Mouse (Mus musculus): ENCODE data around the gene Cryzl1. TPM values are rescaled to one million over a fixed set of nuclear protein-coding genes. Genes with fewer than 3 reads are reported as not detected.

Cryzl1 gene
- total RNA-seq, 2 experiments from 2014 or later = 87.9 to 97.1 TPM

- intact Hi-C loops (cut with DNase I) = no loop called here
These were observed 26.9 kb downstream of the Cryzl1 start for GRCm38 (mm10) chr16:91701908-91702307.

GRCm38 (mm10) chr16:91698995-91699394 lies 29.8 kb downstream of the Cryzl1 start:
- no peak for DNase-seq (ENCODE audit: extremely low spot score in 1 of 2, low spot score in 2 of 2)
- intact Hi-C loops (cut with DNase I) = loop anchor here (10.0 kb wide), 1 partner anchor 586 kb away; no protein-coding TSS in a partner anchor

More at GRCm38 (mm10) chr16:91701908-91702307, 26.9 kb downstream of the Cryzl1 start:
- no peak for DNase-seq (ENCODE audit: extremely low spot score in 1 of 2, low spot score in 2 of 2)

GRCm38 (mm10) chr16:91695108-91695755 lies 33.5 kb downstream of the Cryzl1 start:
- no peak for DNase-seq (ENCODE audit: extremely low spot score in 1 of 2, low spot score in 2 of 2)
- intact Hi-C loops (cut with DNase I) = loop anchor here (10.0 kb wide), 1 partner anchor 590 kb away; no protein-coding TSS in a partner anchor

GRCm38 (mm10) chr16:91694455-91695084 lies 34.2 kb downstream of the Cryzl1 start:
- intact Hi-C loops (cut with DNase I) = loop anchor here (5.0 to 10.0 kb wide), 2 partner anchors 223 to 590 kb away; no protein-coding TSS in a partner anchor
- peak; percentile 50 to 86 for DNase-seq (ENCODE audit: extremely low spot score in 1 of 2, low spot score in 2 of 2)

- no peak for DNase-seq (ENCODE audit: extremely low spot score in 1 of 2, low spot score in 2 of 2)
- intact Hi-C loops (cut with DNase I) = loop anchor here (5.0 to 10.0 kb wide), 2 partner anchors 228 to 595 kb away; no protein-coding TSS in a partner anchor
These were observed 39.0 kb downstream of the Cryzl1 start for GRCm38 (mm10) chr16:91689791-91690190.

- intact Hi-C loops (cut with DNase I) = no loop called here
- peak; percentile 87 to 97 for DNase-seq (ENCODE audit: extremely low spot score in 1 of 2, low spot score in 2 of 2)
These were observed 40.0 kb downstream of the Cryzl1 start, which contains the start of gene Donson for GRCm38 (mm10) chr16:91688619-91689334. Gene Donson, minus strand, starts transcription at chr16:91688770.

GRCm38 (mm10) chr16:91688023-91688618 lies 40.7 kb downstream of the Cryzl1 start:
- intact Hi-C loops (cut with DNase I) = no loop called here
- no peak for DNase-seq (ENCODE audit: extremely low spot score in 1 of 2, low spot score in 2 of 2)

- no peak for DNase-seq (ENCODE audit: extremely low spot score in 1 of 2, low spot score in 2 of 2)
- intact Hi-C loops (cut with DNase I) = no loop called here
These were observed 42.4 kb downstream of the Cryzl1 start for GRCm38 (mm10) chr16:91686369-91686768.

GRCm38 (mm10) chr16:91685526-91685925 lies 43.2 kb downstream of the Cryzl1 start:
- DNase-seq (ENCODE audit: extremely low spot score in 1 of 2, low spot score in 2 of 2) = no peak
- intact Hi-C loops (cut with DNase I) = no loop called here

GRCm38 (mm10) chr16:91680656-91681055 lies 48.1 kb downstream of the Cryzl1 start:
- no peak for DNase-seq (ENCODE audit: extremely low spot score in 1 of 2, low spot score in 2 of 2)
- intact Hi-C loops (cut with DNase I) = no loop called here

- DNase-seq (ENCODE audit: extremely low spot score in 1 of 2, low spot score in 2 of 2) = no peak
- intact Hi-C loops (cut with DNase I) = loop anchor here (10.0 kb wide), 1 partner anchor 654 kb away; no protein-coding TSS in a partner anchor
These were observed 50.4 kb downstream of the Cryzl1 start for GRCm38 (mm10) chr16:91678147-91678911.

- DNase-seq (ENCODE audit: extremely low spot score in 1 of 2, low spot score in 2 of 2) = no peak
- intact Hi-C loops (cut with DNase I) = loop anchor here (10.0 kb wide), 1 partner anchor 650 kb away; no protein-coding TSS in a partner anchor
These were observed 54.3 kb downstream of the Cryzl1 start for GRCm38 (mm10) chr16:91674500-91674899.

GRCm38 (mm10) chr16:91663795-91664194 lies 65.0 kb downstream of the Cryzl1 start:
- intact Hi-C loops (cut with DNase I) = loop anchor here (2.0 kb wide), 1 partner anchor 13 kb away; no protein-coding TSS in a partner anchor
- DNase-seq (ENCODE audit: extremely low spot score in 1 of 2, low spot score in 2 of 2) = no peak

GRCm38 (mm10) chr16:91662336-91662735 lies 66.4 kb downstream of the Cryzl1 start:
- no peak for DNase-seq (ENCODE audit: extremely low spot score in 1 of 2, low spot score in 2 of 2)
- intact Hi-C loops (cut with DNase I) = no loop called here

GRCm38 (mm10) chr16:91661397-91661796 lies 67.4 kb downstream of the Cryzl1 start:
- DNase-seq (ENCODE audit: extremely low spot score in 1 of 2, low spot score in 2 of 2) = no peak

GRCm38 (mm10) chr16:91659798-91660197 lies 69.0 kb downstream of the Cryzl1 start:
- DNase-seq (ENCODE audit: extremely low spot score in 1 of 2, low spot score in 2 of 2) = no peak
- intact Hi-C loops (cut with DNase I) = no loop called here

More at GRCm38 (mm10) chr16:91661397-91661796, 67.4 kb downstream of the Cryzl1 start:
- intact Hi-C loops (cut with DNase I) = no loop called here

- no peak for DNase-seq (ENCODE audit: extremely low spot score in 1 of 2, low spot score in 2 of 2)
- intact Hi-C loops (cut with DNase I) = no loop called here
These were observed 70.3 kb downstream of the Cryzl1 start for GRCm38 (mm10) chr16:91658471-91658870.

GRCm38 (mm10) chr16:91657285-91657684 lies 71.5 kb downstream of the Cryzl1 start:
- no peak for DNase-seq (ENCODE audit: extremely low spot score in 1 of 2, low spot score in 2 of 2)
- intact Hi-C loops (cut with DNase I) = no loop called here
